Mouse (Mus musculus): ENCODE results near the gene Cep55.

GRCm38 (mm10) chr19:38045198-38045597 lies 9.6 kb upstream of the Cep55 start:
- TF ChIP-seq CTCF (conservative IDR thresholded peaks at IDR 0.05; ENCODE audit: low read length) = no peak
- TF ChIP-seq POU5F1 (IDR thresholded peaks at IDR 0.05; ENCODE audit: borderline replicate concordance, low read length) = peak; percentile 70; the same call in 1 of the 2 replicates
- peak; percentile 60; the same call in 1 of the 2 replicates for TF ChIP-seq NANOG (IDR thresholded peaks at IDR 0.05; ENCODE audit: borderline replicate concordance, low read length)
